Mouse (Mus musculus) G1E (cell line): Measurements from ENCODE around the gene Msantd1. TPM values are rescaled to one million over a fixed set of nuclear protein-coding genes. Genes with fewer than 3 reads are reported as not detected.

ENCODE experiments used
- ATAC-seq: 2 replicates; pipeline ENCODE4 v1.8.0; 2016; ENCODE audit warnings: mild to moderate bottlenecking; ENCODE audit not compliant: insufficient number of reproducible peaks, poor library complexity, low FRiP score, severe bottlenecking; ENCODE audit errors: extremely low read depth
- DNase-seq: peaks from one replicate; pipeline ENCODE4 v3.0.0; 2012; ENCODE audit warnings: low spot score
- H3K27me3 ChIP-seq: 2 replicates; pipeline ENCODE4 v1.6.1; 2012; ENCODE audit warnings: mild to moderate bottlenecking, low read length, inconsistent platforms; ENCODE audit not compliant: insufficient read depth
- H3K36me3 ChIP-seq: replicated peaks from 2 replicates; pipeline ENCODE3; 2012; ENCODE audit warnings: mild to moderate bottlenecking, inconsistent platforms
- H3K4me1 ChIP-seq: 2 replicates; pipeline ENCODE4 v1.6.1; 2012; ENCODE audit warnings: low read depth, low read length, inconsistent platforms, mixed read lengths; ENCODE audit not compliant: insufficient read depth
- H3K4me3 ChIP-seq: 2 replicates; pipeline ENCODE4 v1.5.1; 2012; ENCODE audit warnings: low read depth, mild to moderate bottlenecking, inconsistent platforms, low read length, moderate library complexity, mixed read lengths
- H3K9me3 ChIP-seq: replicated peaks from 2 replicates; pipeline ENCODE4 v1.6.1; 2012; ENCODE audit warnings: inconsistent platforms
- CTCF ChIP-seq: IDR thresholded peaks from 2 replicates; pipeline ENCODE4 v1.5.1; 2012; ENCODE audit warnings: low read depth, low read length, inconsistent platforms, mixed read lengths
- GATA1 ChIP-seq: IDR thresholded peaks from 2 replicates; pipeline ENCODE4 v1.6.1; 2012; ENCODE audit warnings: borderline replicate concordance, low read length, inconsistent platforms, mixed read lengths
- GATA2 ChIP-seq: IDR thresholded peaks from 2 replicates; pipeline ENCODE4 v1.6.1; 2012; ENCODE audit warnings: low read depth, low read length, inconsistent platforms, borderline replicate concordance
- POLR2AphosphoS5 ChIP-seq: IDR thresholded peaks from 2 replicates; pipeline ENCODE4 v1.6.1; 2012; ENCODE audit warnings: low read depth, low read length, inconsistent platforms; ENCODE audit not compliant: insufficient replicate concordance
- TAL1 ChIP-seq: conservative IDR thresholded peaks from 2 replicates; pipeline ENCODE4 v1.6.1; 2012; ENCODE audit warnings: low read depth, low read length, inconsistent platforms, mixed read lengths
- polyA plus RNA-seq: library from polyadenylated mRNA; stranded (reverse); fragments of >175 nt; gene quantifications from 2 replicates; pipeline ENCODE4 v1.2.3, GENCODE M21; 2012
- total RNA-seq, 2 experiments: library from RNA; stranded (forward) in 1 of 2; stranded (reverse) in 1 of 2; fragments of 200-1000 nt in 1 of 2; fragments of >200 nt in 1 of 2; fragmentation: Nextera tagmentation in 1 of 2; gene quantifications; 2 replicates each; pipeline ENCODE4 v1.2.3; 2014 to 2017

Gene Msantd1
- total and polyA plus RNA-seq, 3 experiments: 0.20 to 0.22 TPM; not detected in 1

DNA sequence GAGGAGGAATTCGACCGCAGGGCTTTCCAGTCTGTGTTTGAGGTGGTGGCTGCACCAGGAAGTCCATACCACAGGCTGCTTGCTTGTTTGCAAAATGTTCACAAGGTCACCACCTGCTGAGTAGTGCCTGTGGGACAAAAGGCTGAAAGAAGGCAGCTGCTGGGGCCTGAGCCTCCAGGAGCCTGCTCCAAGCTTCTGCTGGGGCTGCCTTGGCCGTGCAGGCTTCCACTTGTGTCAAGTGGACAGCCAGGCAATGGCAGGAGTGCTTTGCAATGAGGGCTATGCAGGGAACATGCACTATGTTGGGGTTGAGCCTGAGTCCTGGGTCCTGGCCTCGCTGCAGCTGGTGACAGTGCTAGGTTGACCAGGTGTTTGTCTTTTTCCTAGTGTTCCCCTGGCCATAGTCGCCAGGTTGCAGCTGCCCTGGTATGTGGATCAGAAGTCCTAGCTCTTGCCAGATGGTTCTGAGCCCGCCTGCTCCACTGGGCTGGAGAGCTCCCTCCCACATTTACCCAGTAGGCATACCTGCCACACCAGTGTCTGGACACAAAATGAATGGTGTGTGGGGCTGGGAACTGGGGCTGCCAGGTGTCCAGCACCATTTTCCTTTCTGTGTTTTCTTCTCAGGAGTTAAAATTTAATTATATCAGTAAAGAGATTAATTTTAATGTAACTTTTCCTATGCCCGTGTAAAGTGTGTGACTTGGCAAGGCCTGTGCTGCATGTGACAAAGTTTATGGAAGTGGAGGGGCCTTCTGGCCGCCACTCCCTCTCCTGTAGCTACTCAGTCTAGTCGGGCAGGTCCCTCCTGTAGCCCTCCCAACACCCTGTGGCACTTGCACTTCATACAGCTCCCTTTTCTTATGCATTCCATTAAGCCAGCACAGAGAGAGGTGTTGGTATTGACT, 1.2 kb downstream of the Msantd1 start:
- Histone ChIP-seq H3K4me3 (no peak overlapping the region), H3K36me3 (peaks cover 84% of the 10 kb centered on the region), H3K4me1 (peaks cover 8% of the 10 kb centered on the region; the same call in 1 of the 2 replicates), H3K27me3 (0 out of 2 replicates have a peak, but pooled peaks cover 1% of the 10 kb centered on the region), H3K9me3 (no peaks in the 10 kb centered on the region)
- DNase-seq (no peak), ATAC-seq (no peak)
- TF ChIP-seq TAL1 (no peak), POLR2AphosphoS5 (no peak), CTCF (no peak), GATA2 (no peak), GATA1 (no peak)

DNA sequence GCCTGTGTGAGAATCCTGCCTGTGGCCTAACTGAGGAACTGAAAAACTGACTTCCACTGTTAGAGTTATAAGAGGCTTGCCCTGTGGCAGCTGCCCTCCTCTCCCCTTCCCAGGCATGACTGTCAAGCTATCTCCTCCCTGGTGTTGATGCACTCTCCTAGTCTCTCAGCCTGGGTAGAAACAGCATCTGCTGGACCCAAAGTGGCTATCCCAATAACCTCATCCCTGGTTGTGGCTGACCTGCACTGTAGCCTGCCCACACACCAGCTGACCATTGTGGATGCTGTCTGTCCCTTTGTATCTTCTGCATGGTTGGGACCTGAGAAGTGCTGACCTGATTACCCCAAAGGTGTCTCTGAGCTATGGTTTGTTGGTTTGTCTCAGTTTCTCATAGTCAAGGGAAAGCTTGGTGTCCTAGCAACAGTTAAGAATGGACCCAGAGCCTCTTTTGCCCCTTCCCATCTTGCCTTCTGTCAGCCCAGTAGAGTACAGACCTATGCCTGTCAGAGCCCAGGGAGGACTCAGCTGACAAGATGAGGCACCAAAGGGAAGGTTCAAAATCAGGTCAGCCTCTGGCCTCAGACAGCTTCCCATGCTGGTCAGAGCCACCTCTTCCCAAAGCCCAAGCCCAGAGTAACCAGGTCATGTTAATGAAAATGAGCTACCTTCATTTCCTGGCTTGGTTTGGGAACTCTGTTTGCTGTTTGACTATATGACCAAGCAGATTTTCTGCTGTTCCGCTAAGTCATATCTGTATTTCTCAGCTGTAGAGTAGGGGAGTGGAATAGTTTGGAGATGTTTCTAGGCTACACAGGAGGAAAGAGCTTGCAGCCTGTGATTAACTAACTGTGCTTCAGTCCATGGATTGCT, 2.1 kb downstream of the Msantd1 start:
- H3K4me3 ChIP-seq: no peak overlapping the region
- DNase-seq: no peak
- peaks cover 8% of the 10 kb centered on the region; the same call in 1 of the 2 replicates for H3K4me1 ChIP-seq
- peaks cover 2% of the 10 kb centered on the region; the same call in 1 of the 2 replicates for H3K27me3 ChIP-seq
- TF ChIP-seq GATA1: no peak
- H3K9me3 ChIP-seq: no peaks in the 10 kb centered on the region
- ATAC-seq: no peak
- H3K36me3 ChIP-seq: peaks cover 75% of the 10 kb centered on the region

DNA sequence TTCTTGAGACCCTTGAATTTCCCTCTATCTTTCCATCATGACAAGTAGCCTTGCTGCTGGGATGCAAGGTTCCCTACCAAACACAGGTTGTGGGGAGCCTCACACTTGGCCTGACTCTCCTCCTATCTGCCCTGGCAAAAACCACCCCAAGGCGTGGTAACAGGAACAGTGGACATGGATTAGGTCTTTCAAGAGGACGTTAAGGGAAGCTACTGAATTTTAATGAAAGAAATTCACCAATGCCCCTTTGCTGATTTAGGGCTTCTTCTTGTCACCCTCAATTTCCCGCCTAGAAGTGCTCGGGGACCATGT, 2.6 kb downstream of the Msantd1 start:
- peaks cover 70% of the 10 kb centered on the region for H3K36me3 ChIP-seq
- H3K4me3 ChIP-seq: no peak overlapping the region
- peaks cover 8% of the 10 kb centered on the region; the same call in 1 of the 2 replicates for H3K4me1 ChIP-seq
- no peaks in the 10 kb centered on the region for H3K9me3 ChIP-seq
- DNase-seq: no peak
- ATAC-seq: no peak
- no peak for TF ChIP-seq GATA1
- TF ChIP-seq CTCF: no peak
- no peak for TF ChIP-seq GATA2
- TF ChIP-seq TAL1: no peak
- no peak for TF ChIP-seq POLR2AphosphoS5
- peaks cover 6% of the 10 kb centered on the region for H3K27me3 ChIP-seq

DNA sequence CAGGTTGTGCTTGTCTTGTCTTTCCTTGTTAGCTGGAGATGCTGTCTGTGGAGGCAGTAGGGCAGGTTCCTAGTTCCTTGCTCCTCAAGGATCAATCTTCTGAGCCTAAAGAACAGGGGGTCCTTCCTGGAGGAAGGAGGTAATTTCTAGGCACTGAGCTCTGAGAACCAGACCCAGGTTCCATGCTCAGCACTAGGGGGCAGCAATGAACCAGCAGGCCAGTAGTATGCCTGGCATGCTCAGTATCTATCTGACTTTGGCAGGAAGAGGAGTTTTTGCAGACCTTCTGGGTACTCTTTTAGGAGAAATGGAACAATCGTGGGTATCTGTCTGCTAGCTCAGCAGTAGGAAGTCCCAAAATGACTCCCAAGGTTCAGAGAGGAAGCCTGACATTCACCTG, 8.0 kb downstream of the Msantd1 start:
- ATAC-seq (no peak), DNase-seq (peak; percentile 36)
- Histone ChIP-seq H3K27me3 (peaks cover 6% of the 10 kb centered on the region), H3K4me1 (peaks cover 40% of the 10 kb centered on the region), H3K4me3 (no peak overlapping the region), H3K36me3 (peaks cover 16% of the 10 kb centered on the region), H3K9me3 (no peaks in the 10 kb centered on the region)
- TF ChIP-seq GATA1 (no peak), GATA2 (no peak), POLR2AphosphoS5 (no peak), CTCF (peak; percentile 56; the same call in 1 of the 2 replicates)

DNA sequence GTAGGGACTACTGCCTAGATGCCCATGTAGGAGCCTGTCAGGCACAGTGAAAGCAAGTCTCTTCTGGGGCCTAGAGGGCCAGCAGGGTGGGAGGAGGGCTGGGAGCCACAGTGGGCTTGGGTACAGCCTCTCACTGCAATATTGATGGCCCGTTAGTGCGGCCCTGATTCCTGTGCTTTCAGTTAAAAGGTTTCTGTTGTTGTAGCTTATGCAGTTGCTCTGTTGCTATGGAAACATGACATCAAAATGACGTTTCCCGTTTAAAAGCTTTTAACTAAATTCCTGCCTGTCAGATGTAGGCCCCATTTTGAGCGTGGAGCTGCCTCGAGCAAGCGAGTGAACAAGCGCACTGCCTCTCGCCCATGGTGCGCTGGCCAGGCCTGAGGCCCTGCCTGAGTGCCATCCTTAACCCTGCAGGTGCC, 9.4 kb downstream of the Msantd1 start:
- peaks cover 40% of the 10 kb centered on the region for H3K4me1 ChIP-seq

DNA sequence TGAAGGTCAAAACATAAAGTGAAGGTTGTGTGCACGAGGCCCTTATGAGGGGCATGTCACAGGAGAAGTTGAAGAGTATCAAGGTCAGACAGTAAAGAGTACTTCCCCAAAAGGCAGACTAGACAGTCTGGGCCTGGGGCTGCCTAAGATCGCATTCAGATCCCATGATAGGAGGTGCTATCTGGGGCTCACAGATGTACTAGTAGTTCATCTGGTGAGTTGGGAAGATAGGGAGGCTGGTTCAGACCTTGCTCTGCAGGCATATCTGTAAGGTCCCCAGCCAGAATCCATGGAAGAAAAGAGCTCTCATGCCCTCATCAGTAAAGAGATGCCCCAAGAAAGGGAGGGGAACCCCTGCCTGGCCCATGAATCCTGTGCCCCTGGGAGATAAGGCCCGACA, 11.0 kb downstream of the Msantd1 start:
- Histone ChIP-seq H3K27me3 (peaks cover 19% of the 10 kb centered on the region), H3K4me3 (no peak overlapping the region), H3K36me3 (no peaks in the 10 kb centered on the region), H3K4me1 (peaks cover 43% of the 10 kb centered on the region), H3K9me3 (no peaks in the 10 kb centered on the region)
- ATAC-seq: peak; percentile 51
- TF ChIP-seq CTCF: no peak
- no peak for TF ChIP-seq GATA1
- TF ChIP-seq POLR2AphosphoS5: no peak
- TF ChIP-seq GATA2: peak; percentile 68; the same call in 1 of the 2 replicates
- TF ChIP-seq TAL1: peak; percentile 63
- peak; percentile 53 for DNase-seq

More for the DNA sequence above, 9.4 kb downstream of the Msantd1 start:
- Histone ChIP-seq H3K4me3 (no peak overlapping the region), H3K36me3 (peaks cover 5% of the 10 kb centered on the region), H3K9me3 (no peaks in the 10 kb centered on the region), H3K27me3 (peaks cover 14% of the 10 kb centered on the region)
- ATAC-seq (no peak), DNase-seq (no peak)
- no peak for TF ChIP-seq CTCF
- no peak for TF ChIP-seq POLR2AphosphoS5
- no peak for TF ChIP-seq TAL1
- TF ChIP-seq GATA2: no peak
- TF ChIP-seq GATA1: no peak
